Mouse (Mus musculus): ENCODE results near the gene Atp6v1g3. TPM values are rescaled to one million over a fixed set of nuclear protein-coding genes. Genes with fewer than 3 reads are reported as not detected.

Atp6v1g3 gene
- polyA plus RNA-seq, 2 experiments = not detected

DNA sequence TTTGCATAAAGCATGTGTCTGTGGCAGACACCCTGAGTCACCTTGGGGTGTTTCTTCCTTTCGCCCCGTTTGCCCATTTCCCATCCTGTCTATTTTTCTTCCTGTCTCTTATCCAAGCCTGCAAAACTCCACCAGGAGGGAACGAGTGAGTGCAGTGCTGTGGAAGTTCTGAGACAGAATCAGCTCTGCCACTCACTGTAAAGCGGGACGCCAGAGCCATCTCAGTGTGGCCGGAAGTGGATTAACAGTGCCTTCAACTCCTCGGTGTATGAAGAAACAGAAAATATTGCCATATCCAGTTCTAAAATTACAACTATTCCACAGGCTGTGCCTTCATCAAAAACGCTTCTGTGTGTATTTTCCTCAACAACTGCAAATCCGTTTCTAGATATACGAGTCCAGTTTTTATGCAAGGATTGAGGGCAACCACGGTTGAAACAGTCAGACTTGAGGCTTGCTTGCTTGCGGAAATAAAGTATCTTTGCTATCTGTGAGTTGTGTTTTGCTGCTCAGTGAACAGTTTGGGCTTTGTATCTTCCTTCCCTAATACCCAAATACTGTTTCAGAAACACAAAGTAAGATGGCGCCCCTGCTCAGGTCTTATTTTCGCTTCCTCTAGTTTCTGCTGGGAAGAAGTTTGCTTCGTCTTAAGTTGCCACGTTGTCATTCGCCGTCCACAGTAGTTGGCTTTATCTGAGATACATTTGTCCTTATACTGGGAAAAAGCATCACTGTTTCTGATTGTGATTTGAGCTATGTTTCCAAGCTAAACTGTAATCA is 54.1 kb downstream of the Atp6v1g3 start:
- H3K36me3 ChIP-seq (replicated peaks; ENCODE audit: control insufficient read depth, insufficient read depth, low read depth) = no peaks in the 10 kb centered on the region
- TF ChIP-seq CTCF (IDR thresholded peaks at IDR 0.05; ENCODE audit: low read depth) (no peak), EP300 (IDR thresholded peaks at IDR 0.05; ENCODE audit: low read depth) (no peak)
- H3K27me3 ChIP-seq (ENCODE audit: control insufficient read depth, insufficient read depth, low read length) = no peaks in the 10 kb centered on the region
- H3K4me3 ChIP-seq (ENCODE audit: insufficient read depth in 1 of 2, low read depth in 2 of 2, low read length in 2 of 2) = no peak overlapping the region
- ATAC-seq (ENCODE audit: insufficient read depth) (no peak), DNase-seq (ENCODE audit: low read depth in 3 of 3, low spot score in 3 of 3) (no peak)
- no peaks in the 10 kb centered on the region for H3K4me1 ChIP-seq (replicated peaks; ENCODE audit: control insufficient read depth in 2 of 2, insufficient read depth in 2 of 2, low read length in 1 of 2)
- no peaks in the 10 kb centered on the region for H3K9me3 ChIP-seq (ENCODE audit: control insufficient read depth, low read length)
- no peak overlapping the region for H3K4me2 ChIP-seq (ENCODE audit: low read depth)
- H3K27ac ChIP-seq = no peak overlapping the region
- H3K9ac ChIP-seq (replicated peaks) = no peak overlapping the region
- WGBS (ENCODE audit: insufficient replicate concordance) = 49% methylated on average over 18 of the region's 18 CpGs

DNA sequence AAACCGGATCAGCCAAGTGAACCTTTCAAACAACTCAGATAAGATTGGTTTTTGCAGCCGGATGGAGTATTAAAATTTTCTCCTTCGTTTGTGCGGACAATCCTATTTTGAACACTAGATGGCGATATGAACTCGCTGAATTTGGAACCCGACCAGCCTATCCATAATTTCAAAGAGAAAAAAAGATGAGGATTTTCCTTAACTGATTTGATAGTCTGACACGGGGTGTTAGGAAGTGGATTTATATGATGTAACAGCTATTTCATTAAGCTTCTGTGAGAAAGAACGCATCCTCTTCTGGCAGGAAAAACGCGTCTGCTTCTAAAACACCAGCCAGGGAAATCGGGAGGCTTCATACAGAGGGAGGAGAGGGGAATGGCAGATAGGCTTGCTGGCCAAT is 54.8 kb downstream of the Atp6v1g3 start:
- WGBS (ENCODE audit: insufficient replicate concordance) = 15% methylated on average over 12 of the region's 12 CpGs
- no peak overlapping the region for H3K4me2 ChIP-seq (ENCODE audit: low read depth)

DNA sequence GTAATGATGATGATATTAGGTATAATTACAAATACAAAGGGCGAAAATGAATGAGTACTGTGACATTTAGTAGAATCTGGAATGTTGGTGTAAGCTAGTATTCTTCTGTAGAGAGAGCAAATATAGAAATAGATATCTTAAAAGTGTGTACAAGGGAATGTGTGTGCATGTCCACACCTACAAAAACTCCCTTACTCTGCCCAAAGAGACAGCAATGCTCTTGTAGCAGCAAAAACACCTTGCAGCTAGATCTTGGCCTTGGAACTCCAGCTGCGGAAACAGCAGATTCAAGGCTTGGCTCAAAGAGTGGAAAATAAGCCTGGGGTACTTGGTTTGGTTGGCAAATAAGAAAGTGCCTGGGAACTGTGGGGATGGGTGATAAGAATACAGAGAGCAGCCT is 57.0 kb downstream of the Atp6v1g3 start:
- 58% methylated on average over 2 of the region's 2 CpGs for WGBS (ENCODE audit: insufficient replicate concordance)

More for the DNA sequence above, 54.8 kb downstream of the Atp6v1g3 start:
- DNase-seq (ENCODE audit: low read depth in 3 of 3, low spot score in 3 of 3) (no peak), ATAC-seq (ENCODE audit: insufficient read depth) (no peak)
- Histone ChIP-seq H3K27ac (no peak overlapping the region), H3K9ac (replicated peaks) (no peak overlapping the region), H3K9me3 (ENCODE audit: control insufficient read depth, low read length) (no peaks in the 10 kb centered on the region), H3K4me1 (replicated peaks; ENCODE audit: control insufficient read depth in 2 of 2, insufficient read depth in 2 of 2, low read length in 1 of 2) (no peaks in the 10 kb centered on the region), H3K27me3 (ENCODE audit: control insufficient read depth, insufficient read depth, low read length) (no peaks in the 10 kb centered on the region), H3K36me3 (replicated peaks; ENCODE audit: control insufficient read depth, insufficient read depth, low read depth) (no peaks in the 10 kb centered on the region), H3K4me3 (ENCODE audit: insufficient read depth in 1 of 2, low read depth in 2 of 2, low read length in 2 of 2) (no peak overlapping the region)
- peak; percentile 37; the same call in 1 of the 2 replicates for TF ChIP-seq CTCF (IDR thresholded peaks at IDR 0.05; ENCODE audit: low read depth)
- TF ChIP-seq EP300 (IDR thresholded peaks at IDR 0.05; ENCODE audit: low read depth) = no peak

DNA sequence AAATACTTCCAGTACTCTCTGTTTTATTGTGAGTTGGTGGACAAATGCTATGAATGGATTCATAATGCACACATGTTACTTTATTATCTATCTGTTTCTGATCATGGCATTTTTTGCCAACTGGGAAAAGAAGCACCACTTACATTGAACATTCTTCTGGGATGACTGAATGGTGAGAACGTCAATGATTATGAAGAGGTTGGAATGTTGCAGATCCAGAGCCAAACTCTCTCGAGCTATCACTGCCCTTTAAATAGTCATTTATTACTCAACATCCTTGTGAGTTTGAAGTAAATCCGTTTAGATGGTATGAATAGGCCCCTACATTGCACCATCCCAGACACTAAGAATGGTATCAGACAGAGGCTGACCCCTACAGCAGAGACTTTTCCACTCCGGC is 58.1 kb downstream of the Atp6v1g3 start:
- H3K4me1 ChIP-seq (replicated peaks; ENCODE audit: control insufficient read depth in 2 of 2, insufficient read depth in 2 of 2, low read length in 1 of 2) = no peaks in the 10 kb centered on the region
- no peak overlapping the region for H3K4me2 ChIP-seq (ENCODE audit: low read depth)
- no peak overlapping the region for H3K4me3 ChIP-seq (ENCODE audit: insufficient read depth in 1 of 2, low read depth in 2 of 2, low read length in 2 of 2)
- no peak overlapping the region for H3K27ac ChIP-seq
- no peak for DNase-seq (ENCODE audit: low read depth in 3 of 3, low spot score in 3 of 3)
- H3K27me3 ChIP-seq (ENCODE audit: control insufficient read depth, insufficient read depth, low read length) = no peaks in the 10 kb centered on the region
- 52% methylated on average over 4 of the region's 4 CpGs for WGBS (ENCODE audit: insufficient replicate concordance)
- no peak for ATAC-seq (ENCODE audit: insufficient read depth)
- TF ChIP-seq EP300 (IDR thresholded peaks at IDR 0.05; ENCODE audit: low read depth) = no peak
- no peak for TF ChIP-seq CTCF (IDR thresholded peaks at IDR 0.05; ENCODE audit: low read depth)
- no peak overlapping the region for H3K9ac ChIP-seq (replicated peaks)
- H3K36me3 ChIP-seq (replicated peaks; ENCODE audit: control insufficient read depth, insufficient read depth, low read depth) = no peaks in the 10 kb centered on the region
- H3K9me3 ChIP-seq (ENCODE audit: control insufficient read depth, low read length) = no peaks in the 10 kb centered on the region

More for the DNA sequence above, 57.0 kb downstream of the Atp6v1g3 start:
- no peak overlapping the region for H3K27ac ChIP-seq
- no peak for DNase-seq (ENCODE audit: low read depth in 3 of 3, low spot score in 3 of 3)
- no peaks in the 10 kb centered on the region for H3K9me3 ChIP-seq (ENCODE audit: control insufficient read depth, low read length)
- no peaks in the 10 kb centered on the region for H3K27me3 ChIP-seq (ENCODE audit: control insufficient read depth, insufficient read depth, low read length)
- H3K4me2 ChIP-seq (ENCODE audit: low read depth) = no peak overlapping the region
- H3K4me3 ChIP-seq (ENCODE audit: insufficient read depth in 1 of 2, low read depth in 2 of 2, low read length in 2 of 2) = no peak overlapping the region
- ATAC-seq (ENCODE audit: insufficient read depth) = no peak
- no peaks in the 10 kb centered on the region for H3K4me1 ChIP-seq (replicated peaks; ENCODE audit: control insufficient read depth in 2 of 2, insufficient read depth in 2 of 2, low read length in 1 of 2)
- H3K36me3 ChIP-seq (replicated peaks; ENCODE audit: control insufficient read depth, insufficient read depth, low read depth) = no peaks in the 10 kb centered on the region
- H3K9ac ChIP-seq (replicated peaks) = no peak overlapping the region
- TF ChIP-seq EP300 (IDR thresholded peaks at IDR 0.05; ENCODE audit: low read depth) (no peak), CTCF (IDR thresholded peaks at IDR 0.05; ENCODE audit: low read depth) (no peak)

DNA sequence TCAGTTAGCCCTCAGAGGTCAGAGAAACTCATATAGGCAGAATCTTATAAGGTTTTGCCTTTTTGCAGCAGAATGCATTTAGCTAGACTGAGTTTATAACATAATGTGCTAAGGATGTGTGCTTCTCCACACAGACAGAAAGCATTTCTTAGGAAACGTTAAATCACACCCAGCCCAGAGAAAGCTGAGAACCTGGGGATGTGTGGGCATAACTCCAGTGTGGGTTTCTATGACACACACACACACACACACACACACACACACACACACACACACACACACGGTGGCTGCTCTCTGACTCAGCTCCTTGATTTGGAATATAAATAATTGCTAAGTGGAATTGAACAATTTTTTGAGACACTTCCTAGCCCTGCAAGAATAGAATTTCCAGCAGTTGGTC is 61.2 kb downstream of the Atp6v1g3 start:
- no peak overlapping the region for H3K9ac ChIP-seq (replicated peaks)
- ATAC-seq (ENCODE audit: insufficient read depth) = no peak

More for the DNA sequence above, 61.2 kb downstream of the Atp6v1g3 start:
- no peak for TF ChIP-seq CTCF (IDR thresholded peaks at IDR 0.05; ENCODE audit: low read depth)
- no peak for TF ChIP-seq EP300 (IDR thresholded peaks at IDR 0.05; ENCODE audit: low read depth)
- DNase-seq (ENCODE audit: low read depth in 3 of 3, low spot score in 3 of 3) = no peak
- 35% methylated on average over 2 of the region's 2 CpGs for WGBS (ENCODE audit: insufficient replicate concordance)
- no peak overlapping the region for H3K4me2 ChIP-seq (ENCODE audit: low read depth)
- H3K4me3 ChIP-seq (ENCODE audit: insufficient read depth in 1 of 2, low read depth in 2 of 2, low read length in 2 of 2) = no peak overlapping the region
- H3K27ac ChIP-seq = no peak overlapping the region
- no peaks in the 10 kb centered on the region for H3K9me3 ChIP-seq (ENCODE audit: control insufficient read depth, low read length)
- H3K27me3 ChIP-seq (ENCODE audit: control insufficient read depth, insufficient read depth, low read length) = no peaks in the 10 kb centered on the region
- H3K36me3 ChIP-seq (replicated peaks; ENCODE audit: control insufficient read depth, insufficient read depth, low read depth) = no peaks in the 10 kb centered on the region
- no peaks in the 10 kb centered on the region for H3K4me1 ChIP-seq (replicated peaks; ENCODE audit: control insufficient read depth in 2 of 2, insufficient read depth in 2 of 2, low read length in 1 of 2)

All from liver, embryonic 14.5 days (tissue).